Mouse (Mus musculus) hindbrain, embryonic 16.5 days (tissue): ENCODE results near the gene Mlst8. TPM values are rescaled to one million over a fixed set of nuclear protein-coding genes. Genes with fewer than 3 reads are reported as not detected.

Experiments used
- ATAC-seq: fragments of 200-750 bp; cut with Nextera tagmentation; 2 replicates; pipeline ENCODE4 v1.8.0; 2017; ENCODE audit warnings: moderate TSS enrichment, moderate library complexity
- H3K27ac ChIP-seq: fragments of 300-500 bp; sonication (generic); 2 replicates; pipeline ENCODE4 v1.5.1; 2014; ENCODE audit warnings: low read depth, mild to moderate bottlenecking, control low read depth, low read length, moderate library complexity
- H3K27me3 ChIP-seq: fragments of 300-500 bp; sonication (generic); replicated peaks from 2 replicates; pipeline ENCODE4 v1.6.1; 2014; ENCODE audit warnings: low read length; ENCODE audit not compliant: control insufficient read depth, insufficient read depth
- H3K36me3 ChIP-seq: fragments of 300-500 bp; sonication (generic); 2 replicates; pipeline ENCODE4 v1.6.1; 2014; ENCODE audit warnings: mild to moderate bottlenecking, low read length, moderate library complexity, mixed read lengths; ENCODE audit not compliant: control insufficient read depth, insufficient read depth
- H3K4me1 ChIP-seq: fragments of 300-500 bp; sonication (generic); 2 replicates; pipeline ENCODE4 v1.6.1; 2014; ENCODE audit warnings: low read depth, low read length; ENCODE audit not compliant: control insufficient read depth, insufficient read depth
- H3K4me2 ChIP-seq: fragments of 300-500 bp; sonication (generic); 2 replicates; pipeline ENCODE4 v1.6.1; 2014; ENCODE audit warnings: mild to moderate bottlenecking, low read length, control low read depth, moderate library complexity
- H3K4me3 ChIP-seq: fragments of 300-500 bp; sonication (generic); 2 replicates; pipeline ENCODE4 v1.5.1; 2014; ENCODE audit warnings: mild to moderate bottlenecking, low read length, control low read depth, moderate library complexity
- H3K9ac ChIP-seq: fragments of 300-500 bp; sonication (generic); 2 replicates; pipeline ENCODE4 v1.6.1; 2014; ENCODE audit warnings: low read depth, mild to moderate bottlenecking, control low read depth, low read length, moderate library complexity
- H3K9me3 ChIP-seq: fragments of 300-500 bp; sonication (generic); 2 replicates; pipeline ENCODE4 v1.6.1; 2014; ENCODE audit warnings: mild to moderate bottlenecking, low read length, moderate library complexity; ENCODE audit not compliant: control insufficient read depth
- WGBS: fragments of 180-500 bp; shearing (Covaris S2); extraction: QIAGEN DNeasy Blood & Tissue Kit; methylation state at CpG from one replicate; pipeline ENCODE4 v1.1.7; 2014; 5-methylcytosine and 5-hydroxymethylcytosine counted together
- polyA plus RNA-seq: library from polyadenylated mRNA; unstranded; fragments of >200 nt; fragmentation: Nextera tagmentation; extraction: Ambion mirVana; gene quantifications from 2 replicates; pipeline ENCODE4 v1.2.1, GENCODE M21; 2015

Mlst8 gene
- polyA plus RNA-seq, 1 experiment from 2014 or later = 36.2 TPM

GRCm38 (mm10) chr17:24424489-24424888 is 54.4 kb downstream of the Mlst8 start:
- Histone ChIP-seq H3K4me1 (peaks cover 6% of the 10 kb centered on the region), H3K9me3 (no peaks in the 10 kb centered on the region), H3K27me3 (no peaks in the 10 kb centered on the region), H3K4me2 (no peak overlapping the region), H3K27ac (no peak overlapping the region), H3K36me3 (peaks cover 38% of the 10 kb centered on the region), H3K4me3 (no peak overlapping the region), H3K9ac (no peak overlapping the region)
- ATAC-seq = no peak
- 94% methylated on average over 5 of the region's 5 CpGs for WGBS

Other genes starting within 250 kb of the Mlst8 start
- gene Ccnf, start 227.6 kb downstream of the Mlst8 start, polyA plus RNA-seq = 14.4 and 17.6 TPM in 2 replicates
- gene Abca17, start 128.0 kb downstream of the Mlst8 start, polyA plus RNA-seq = 1.2 TPM in 2 replicates
- 30.1 and 34.5 TPM in 2 replicates for gene Abca3, start 127.1 kb downstream of the Mlst8 start, polyA plus RNA-seq
- gene Rnps1, start 64.5 kb downstream of the Mlst8 start, polyA plus RNA-seq = 304 and 328 TPM in 2 replicates
- 48.0 and 59.0 TPM in 2 replicates for gene Eci1, start 52.4 kb downstream of the Mlst8 start, polyA plus RNA-seq
- 6.1 and 9.4 TPM in 2 replicates for gene Dnase1l2, start 36.0 kb downstream of the Mlst8 start, polyA plus RNA-seq
- gene E4f1, start 8.8 kb downstream of the Mlst8 start, polyA plus RNA-seq = 42.3 and 43.5 TPM in 2 replicates
- gene Pgp, start 8.7 kb downstream of the Mlst8 start, polyA plus RNA-seq = 83.9 and 85.4 TPM in 2 replicates
- gene Bricd5, start 5.2 kb downstream of the Mlst8 start, polyA plus RNA-seq = 0.65 and 1.2 TPM in 2 replicates
- gene Caskin1, start 9.5 kb upstream of the Mlst8 start, polyA plus RNA-seq = 43.6 and 44.6 TPM in 2 replicates
- 85.9 and 94.2 TPM in 2 replicates for gene Traf7, start 48.9 kb upstream of the Mlst8 start, polyA plus RNA-seq
- 10.9 and 13.0 TPM in 2 replicates for gene Rab26, start 55.1 kb upstream of the Mlst8 start, polyA plus RNA-seq
- gene Pkd1, start 70.8 kb upstream of the Mlst8 start, polyA plus RNA-seq = 26.8 and 29.9 TPM in 2 replicates
- 65.8 and 80.9 TPM in 2 replicates for gene Tsc2, start 153.6 kb upstream of the Mlst8 start, polyA plus RNA-seq
- gene Nthl1, start 153.6 kb upstream of the Mlst8 start, polyA plus RNA-seq = 9.6 and 9.9 TPM in 2 replicates
- 60.8 TPM in 2 replicates for gene Slc9a3r2, start 171.2 kb upstream of the Mlst8 start, polyA plus RNA-seq
- 0.54 and 0.75 TPM in 2 replicates for gene Npw, start 179.4 kb upstream of the Mlst8 start, polyA plus RNA-seq
- 10.8 and 18.7 TPM in 2 replicates for gene Zfp598, start 190.6 kb upstream of the Mlst8 start, polyA plus RNA-seq
- 272 and 319 TPM in 2 replicates for gene Syngr3, start 210.9 kb upstream of the Mlst8 start, polyA plus RNA-seq
- gene Gfer, start 217.1 kb upstream of the Mlst8 start, polyA plus RNA-seq = 35.4 and 37.3 TPM in 2 replicates
- 1.7 and 2.3 TPM in 2 replicates for gene Noxo1, start 217.2 kb upstream of the Mlst8 start, polyA plus RNA-seq
- gene Tbl3, start 228.6 kb upstream of the Mlst8 start, polyA plus RNA-seq = 62.4 and 69.9 TPM in 2 replicates
- gene Rnf151, start 239.0 kb upstream of the Mlst8 start, polyA plus RNA-seq = not detected in 2 replicates
- gene Rps2, start 239.0 kb upstream of the Mlst8 start, polyA plus RNA-seq = 732 and 739 TPM in 2 replicates
- 271 and 307 TPM in 2 replicates for gene Ndufb10, start 245.4 kb upstream of the Mlst8 start, polyA plus RNA-seq
- 0.25 TPM in 1 of 2 replicates, not detected in the other for gene Rpl3l, start 248.7 kb upstream of the Mlst8 start, polyA plus RNA-seq